Mouse (Mus musculus) cerebellum, adult 18-20 months (tissue): ENCODE data around the gene Rnls.

Source experiments
- DNase-seq, 2 experiments: peaks; one replicate each; pipeline ENCODE4 v3.0.0; 2021

The Rnls gene

DNA sequence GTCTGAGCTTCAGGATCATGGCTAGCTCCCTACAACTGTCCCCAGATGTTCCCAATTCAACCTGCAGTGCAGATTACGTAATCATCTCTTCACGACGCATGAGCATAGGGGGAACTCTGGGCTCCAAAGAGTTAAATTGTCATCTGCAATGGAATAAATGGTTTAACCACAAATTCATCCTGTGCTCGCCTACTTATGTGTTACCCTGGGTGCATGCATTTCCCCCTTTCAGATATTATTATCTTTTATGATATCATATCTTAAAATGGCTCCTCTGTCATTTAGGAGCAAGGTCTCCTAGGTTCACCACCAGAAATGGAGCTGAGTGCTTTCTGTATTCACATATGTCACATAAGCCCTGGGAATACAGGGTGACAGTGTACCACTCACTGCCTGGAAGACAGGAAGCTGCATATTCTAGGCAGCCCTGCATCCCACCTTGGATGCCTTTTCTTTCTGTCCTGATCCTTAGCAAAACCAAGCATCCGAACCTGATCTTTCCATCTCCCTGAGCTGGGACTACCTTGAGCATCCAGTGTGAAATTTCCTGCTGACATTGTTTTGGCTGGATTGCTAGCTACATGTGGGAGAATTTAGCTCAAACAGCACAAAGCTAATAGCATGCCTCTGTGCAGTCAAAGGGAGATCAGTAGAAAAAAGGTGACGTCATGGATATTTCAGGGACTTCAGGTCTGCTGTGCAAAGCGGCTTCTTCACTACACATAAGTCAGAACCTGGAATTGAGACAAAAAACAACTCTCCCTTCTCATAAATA is 289.9 kb downstream of the Rnls start:
- no peak for DNase-seq

DNA sequence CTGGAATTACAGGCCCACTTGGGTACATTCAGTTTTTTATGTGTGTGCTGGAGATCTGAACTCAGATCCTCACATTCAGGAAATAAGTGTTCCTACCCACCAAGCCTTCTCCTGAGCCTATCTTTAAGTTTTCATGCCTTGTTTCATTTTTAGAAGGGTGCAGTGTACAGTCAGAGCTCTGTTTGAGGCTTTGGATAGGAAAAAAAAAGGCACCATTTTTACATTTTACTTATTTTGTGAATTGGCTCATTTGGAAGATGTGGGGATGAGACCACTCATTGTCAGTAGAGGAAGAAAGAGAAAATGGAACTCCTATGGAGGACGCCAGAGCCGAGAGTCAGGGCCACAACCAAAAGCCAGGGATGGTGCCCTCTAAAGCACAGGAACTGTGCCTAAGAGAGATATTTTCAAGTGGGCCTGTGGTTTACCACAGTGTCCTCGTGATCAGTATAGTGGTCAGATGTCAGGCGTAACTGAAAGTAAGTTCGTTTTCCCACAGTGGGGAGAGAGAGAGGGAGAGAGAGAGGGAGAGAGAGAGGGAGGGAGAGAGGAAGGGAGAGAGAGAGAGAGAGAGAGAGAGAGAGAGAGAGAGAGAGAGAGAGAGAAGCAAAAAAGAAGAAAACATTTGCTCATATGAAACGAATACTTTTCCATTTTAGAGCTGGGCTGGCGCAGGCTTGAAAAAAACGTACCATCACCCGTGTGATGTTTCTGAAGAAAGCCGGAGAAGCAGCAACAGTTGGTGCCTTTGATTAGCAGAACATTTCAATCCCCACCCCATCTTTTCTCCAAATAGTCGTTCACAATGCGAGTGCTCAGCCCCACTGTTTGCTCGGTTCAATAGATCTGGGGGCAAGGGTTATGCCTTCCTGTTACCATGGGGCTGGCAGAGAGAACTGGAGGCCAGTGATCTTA is 290.7 kb downstream of the Rnls start:
- DNase-seq, result no peak

GRCm38 (mm10) chr19:33100598-33100997 is 291.5 kb downstream of the Rnls start:
- DNase-seq, result no peak

DNA sequence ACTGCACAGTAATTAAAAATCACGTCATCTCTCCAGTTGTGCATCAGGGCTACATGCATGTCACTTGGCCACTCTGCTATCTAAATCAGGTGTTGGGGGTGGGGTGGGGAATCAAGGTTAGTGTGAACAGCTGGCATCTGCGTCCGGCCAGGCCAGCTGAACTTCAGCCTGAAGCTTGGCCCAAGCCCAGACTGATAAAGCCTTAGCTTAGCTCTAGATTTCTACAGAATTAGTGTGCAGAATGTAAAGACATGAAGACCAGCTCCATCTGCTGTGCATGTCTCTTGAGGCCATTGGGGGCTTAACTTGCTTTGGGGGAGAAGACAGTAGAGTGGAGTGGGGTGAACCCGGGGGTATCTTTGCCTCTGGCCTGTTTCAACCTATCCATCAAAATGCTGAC is 292.1 kb downstream of the Rnls start:
- DNase-seq, result no peak

- DNase-seq, result no peak
Observed at GRCm38 (mm10) chr19:33099201-33099788, 292.8 kb downstream of the Rnls start.

GRCm38 (mm10) chr19:33097691-33098090 is 294.4 kb downstream of the Rnls start:
- DNase-seq, result no peak

- DNase-seq, result no peak
Observed at GRCm38 (mm10) chr19:33096581-33096980, 295.5 kb downstream of the Rnls start.

GRCm38 (mm10) chr19:33092575-33092974 is 299.5 kb downstream of the Rnls start:
- no peak for DNase-seq

DNA sequence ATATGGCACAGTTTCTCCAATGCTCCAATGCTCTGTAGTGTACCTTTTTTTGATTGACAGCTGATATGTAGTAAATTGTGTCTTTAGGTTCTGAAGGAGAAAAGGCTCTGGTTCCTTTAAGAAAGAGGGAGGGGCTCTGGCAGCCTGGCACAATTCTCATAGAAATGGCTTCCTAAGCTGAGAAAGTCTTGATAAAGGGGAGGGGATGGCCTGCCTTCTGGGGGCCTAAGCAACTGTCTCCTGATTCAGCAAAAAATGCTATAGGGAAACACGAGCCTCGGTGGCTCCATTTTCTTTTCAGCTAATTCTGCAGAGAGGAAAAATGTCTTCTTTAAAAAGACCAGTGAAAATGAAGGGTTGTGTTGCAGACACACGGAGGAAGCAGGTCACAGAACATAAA is 300.8 kb downstream of the Rnls start:
- DNase-seq, result no peak

DNA sequence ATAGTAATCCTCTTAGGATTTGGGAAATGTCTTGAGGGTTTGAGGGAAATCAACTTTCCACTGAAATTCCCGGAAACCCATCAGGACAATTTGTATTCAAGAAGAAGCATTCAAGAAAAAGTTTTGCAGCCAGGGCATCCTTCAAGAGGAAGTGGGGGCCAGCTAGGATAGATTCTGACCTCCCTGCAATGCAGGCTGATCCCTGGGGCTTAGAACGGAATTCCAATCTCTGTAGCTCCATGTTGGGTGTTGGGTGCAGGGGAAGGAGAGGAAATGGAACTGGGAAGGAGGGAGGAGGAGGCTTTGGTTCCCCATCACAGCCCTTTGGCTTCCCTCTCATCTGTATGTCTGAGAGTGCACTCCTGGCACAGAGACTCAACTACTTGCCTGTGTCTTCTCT is 303.2 kb downstream of the Rnls start:
- no peak for DNase-seq

- DNase-seq, result no peak
Observed at GRCm38 (mm10) chr19:33087961-33088360, 304.1 kb downstream of the Rnls start.
